Mouse (Mus musculus): ENCODE data around the gene Rab33b.
A peak's percentile ranks its signal among the peaks of the same experiment; 100 is the strongest.
"Not testable (repeated sequence)": the region's sequence is repeated elsewhere in the genome, so short reads cannot be mapped to it uniquely, and the experiment has no call there.

Rab33b gene

DNA sequence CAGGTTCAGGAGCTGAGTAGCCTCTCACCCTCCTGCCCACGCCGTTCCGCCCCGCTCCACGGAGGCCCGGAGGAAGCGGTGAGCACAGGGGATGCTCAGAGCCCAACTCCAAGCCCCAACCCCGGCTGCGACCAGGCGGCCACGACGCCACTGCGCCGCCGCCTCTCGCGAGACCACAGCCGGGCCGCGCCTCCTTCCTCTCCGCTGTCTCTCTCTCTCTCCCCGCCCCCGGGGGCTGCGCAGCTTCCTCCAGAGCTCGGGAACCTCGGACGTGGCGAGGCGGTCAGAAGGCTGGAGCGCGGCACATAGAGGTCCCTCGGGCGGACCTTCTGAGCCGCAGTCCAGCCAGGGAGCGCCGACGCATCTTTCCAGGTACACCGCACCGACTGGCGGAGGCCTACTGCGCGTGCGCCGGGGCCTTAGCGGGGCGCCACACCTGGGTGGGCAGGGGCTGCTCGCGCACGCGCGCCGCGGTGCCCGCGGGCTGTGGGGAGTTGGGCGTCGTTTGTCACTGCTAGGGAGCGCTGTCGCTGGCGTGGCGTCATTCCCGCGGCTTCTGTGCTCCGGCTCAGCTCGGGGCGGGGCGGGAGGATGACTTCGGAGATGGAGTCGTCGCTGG lies at the start of gene Rab33b:
Rab33b (plus strand) TSS at position 180 of the 619 bp plus-strand sequence.
- peak; percentile 97 for DNase-seq

DNA sequence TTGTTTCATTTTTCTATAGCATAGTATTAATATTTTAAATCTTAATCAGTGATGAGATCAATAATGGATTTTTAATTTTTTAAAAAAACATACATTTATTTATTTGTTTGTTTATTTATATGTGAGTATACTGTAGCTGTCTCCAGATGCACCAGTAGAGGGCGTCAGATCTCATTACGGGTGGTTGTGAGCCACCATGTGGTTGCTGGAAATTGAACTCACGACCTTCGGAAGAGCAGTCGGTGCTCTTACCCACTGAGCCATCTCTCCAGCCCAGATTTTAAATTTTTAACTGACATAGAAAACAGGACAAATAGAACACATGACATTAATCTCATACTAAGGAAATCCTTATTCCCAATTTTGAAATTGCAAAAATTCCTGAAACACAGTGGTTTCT lies 49.4 kb upstream of the Rab33b start:
- DNase-seq = not testable (repeated sequence)

GRCm38 (mm10) chr3:51434871-51435595 lies 48.7 kb upstream of the Rab33b start:
- DNase-seq = no peak

DNA sequence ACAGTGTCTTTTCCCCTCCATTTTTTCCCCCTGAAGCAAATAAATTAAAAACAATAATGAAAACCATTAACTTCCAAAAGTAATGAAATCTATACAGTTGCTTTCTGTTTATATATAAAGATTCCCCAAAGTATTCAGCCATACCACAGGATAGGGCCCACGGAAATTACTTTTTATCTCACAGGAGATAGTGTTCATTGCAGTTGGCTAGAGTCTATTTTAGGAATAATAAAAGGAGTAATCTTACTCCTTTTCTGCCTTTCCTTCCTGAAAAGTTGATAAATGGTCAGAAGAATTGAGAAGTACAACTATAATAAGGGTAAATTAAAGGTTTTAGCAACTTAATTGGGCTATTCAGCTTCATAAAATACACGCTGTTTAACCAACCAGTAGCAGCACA lies 15.2 kb upstream of the Rab33b start:
- no peak for DNase-seq

DNA sequence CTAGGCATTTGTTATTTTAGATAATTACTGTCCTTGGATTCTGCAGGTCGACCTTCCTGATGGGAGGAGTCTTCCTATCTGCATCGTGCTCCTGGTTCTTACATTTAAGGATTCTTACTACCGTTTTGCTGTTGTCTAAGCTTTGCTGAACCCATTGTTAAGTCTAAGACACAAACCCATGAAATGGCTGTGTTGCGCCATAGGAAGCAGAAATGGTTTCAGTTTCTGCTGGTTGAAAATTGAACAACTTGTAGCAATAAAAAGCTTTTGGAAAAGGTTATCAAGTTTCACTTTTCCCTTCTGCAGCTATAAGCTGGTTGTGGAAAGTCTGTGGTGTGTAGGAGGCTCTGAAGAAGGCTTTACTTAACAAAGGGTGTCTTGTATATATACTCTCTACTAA lies 8.0 kb upstream of the Rab33b start:
- no peak for DNase-seq

GRCm38 (mm10) chr3:51479893-51480292 lies 3.8 kb upstream of the Rab33b start:
- DNase-seq = no peak

- DNase-seq = peak; percentile 58
Observed at GRCm38 (mm10) chr3:51481059-51481458, 2.7 kb upstream of the Rab33b start.

DNA sequence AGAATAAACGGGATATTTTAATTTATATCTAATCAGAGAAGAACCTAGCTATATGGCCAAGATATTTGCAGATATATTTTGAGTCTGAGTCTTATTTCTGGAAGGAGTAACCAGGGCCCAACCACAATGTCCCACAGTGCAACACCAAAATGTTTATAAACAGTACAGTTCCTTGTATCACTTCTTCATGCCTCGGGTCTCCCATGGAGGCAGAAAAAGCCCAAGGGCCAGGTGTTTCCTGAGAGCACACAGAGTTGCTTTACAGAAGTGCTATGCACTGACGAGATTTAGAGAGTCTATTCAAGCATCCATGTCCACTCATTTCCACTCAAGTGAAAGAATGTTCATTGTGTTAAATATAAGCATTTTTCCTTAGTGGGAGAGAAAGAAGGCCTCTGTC lies 1.8 kb upstream of the Rab33b start:
- no peak for DNase-seq

- DNase-seq = no peak
Observed at GRCm38 (mm10) chr3:51482781-51483180, 939 bp upstream of the Rab33b start.

DNA sequence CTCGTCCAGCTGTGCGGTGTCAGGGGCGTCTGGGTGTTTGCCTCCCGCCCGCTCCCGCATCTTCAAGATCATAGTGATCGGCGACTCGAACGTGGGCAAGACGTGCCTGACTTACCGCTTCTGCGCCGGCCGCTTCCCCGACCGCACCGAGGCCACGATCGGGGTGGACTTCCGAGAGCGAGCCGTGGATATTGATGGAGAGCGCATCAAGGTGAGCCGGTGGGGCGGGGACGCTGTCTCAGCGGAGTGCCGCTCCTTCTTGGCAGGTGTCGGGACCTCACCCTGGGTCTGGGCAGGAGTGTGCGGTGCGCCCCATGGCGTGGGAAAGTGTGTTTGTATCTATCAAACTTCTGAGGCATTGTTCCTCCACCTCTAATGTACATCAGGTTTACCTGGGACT lies 650 bp downstream of the Rab33b start:
- no peak for DNase-seq

DNA sequence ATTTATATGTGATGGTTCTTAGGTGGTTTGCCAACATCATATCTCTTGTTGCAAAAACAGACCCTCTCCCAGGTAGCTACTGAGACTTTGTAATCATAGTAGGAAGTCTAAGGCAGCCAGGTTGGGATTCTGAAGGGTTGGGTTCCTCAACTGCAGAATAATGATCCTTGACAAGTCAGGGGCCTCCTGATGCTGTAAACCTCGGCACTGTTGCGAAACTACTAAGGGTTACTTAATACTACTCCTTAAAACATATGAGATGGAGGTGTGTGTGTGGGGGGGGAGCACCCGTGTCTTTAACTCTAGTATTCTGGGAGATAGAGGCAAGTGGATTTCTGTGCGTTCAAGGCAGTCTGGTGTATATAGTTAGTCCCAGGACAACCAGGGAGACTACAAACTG lies 1.6 kb downstream of the Rab33b start:
- peak; percentile 59 for DNase-seq

DNA sequence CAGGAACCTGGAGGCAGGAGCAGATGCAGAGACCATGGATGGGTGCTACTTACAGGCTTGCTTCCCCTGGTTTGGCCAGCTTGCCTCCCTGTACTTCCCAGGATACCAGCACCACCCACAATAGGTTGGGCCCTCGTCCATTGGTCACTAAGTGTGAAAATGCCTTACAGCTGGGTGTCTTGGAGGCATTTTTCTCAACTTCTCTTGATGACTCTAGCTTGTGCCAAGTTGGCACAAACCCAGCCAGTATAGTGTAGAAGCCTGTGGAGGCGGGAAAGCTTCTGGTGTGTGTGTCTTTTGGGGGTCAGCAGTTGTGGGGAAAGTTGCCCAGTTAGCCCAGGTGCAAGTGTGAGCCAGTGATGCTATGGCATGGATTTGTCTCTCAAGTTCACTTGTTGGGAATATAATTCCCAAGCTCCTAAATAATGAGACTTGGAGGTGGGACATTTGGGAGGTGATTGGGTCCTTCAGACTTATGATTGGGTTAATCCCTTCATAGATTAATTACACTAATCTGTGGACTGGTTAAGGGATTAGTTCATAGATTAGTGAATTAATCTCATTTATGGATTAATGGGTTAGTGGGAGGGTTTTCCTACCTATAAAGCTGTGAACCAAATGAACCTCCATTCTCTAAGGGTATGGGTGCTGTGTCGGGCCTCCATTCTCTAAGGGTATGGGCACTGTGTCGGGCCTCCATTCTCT lies 2.9 kb downstream of the Rab33b start:
- no peak for DNase-seq

GRCm38 (mm10) chr3:51490088-51490753 lies 6.5 kb downstream of the Rab33b start:
- no peak for DNase-seq

GRCm38 (mm10) chr3:51493272-51493838 lies 9.6 kb downstream of the Rab33b start:
- peak; percentile 21 for DNase-seq

DNA sequence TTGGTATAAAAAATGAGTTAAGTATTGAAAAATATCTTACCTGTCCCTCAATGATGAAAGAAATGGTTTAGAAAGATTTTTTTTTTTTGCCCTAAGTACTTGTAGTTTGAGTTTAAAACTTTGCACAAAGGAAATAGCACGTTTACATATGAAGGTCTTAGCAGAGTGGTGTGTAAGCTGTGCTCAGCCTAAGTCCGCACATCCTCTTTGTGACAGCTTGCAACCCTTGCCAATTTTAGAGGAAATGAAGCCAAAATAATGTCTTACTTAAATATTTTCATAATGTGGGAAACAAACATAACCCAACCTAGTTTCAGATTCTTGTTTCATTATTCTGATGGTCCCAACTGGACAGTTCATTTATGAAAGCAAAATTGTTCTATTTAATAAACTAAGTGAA lies 10.7 kb downstream of the Rab33b start:
- no peak for DNase-seq

DNA sequence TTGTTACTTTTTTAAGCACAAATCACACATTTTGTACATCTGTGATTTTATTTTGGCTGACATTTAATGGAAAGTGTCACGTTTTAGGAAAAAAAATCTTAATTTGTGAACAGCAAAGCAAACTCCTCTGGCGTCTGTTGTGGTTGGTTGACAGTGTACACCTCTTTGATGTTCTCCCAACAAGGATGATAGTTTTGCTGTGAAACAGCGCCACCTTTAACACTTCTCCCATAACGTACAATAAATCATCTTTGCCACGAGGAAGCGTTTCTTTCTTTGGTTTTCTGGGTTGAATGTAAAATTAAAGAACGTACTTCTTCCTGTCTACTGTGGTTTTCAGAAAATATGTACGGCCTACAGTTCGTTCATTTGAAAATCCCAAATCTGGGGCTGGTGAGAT lies 11.9 kb downstream of the Rab33b start:
- DNase-seq = no peak

DNA sequence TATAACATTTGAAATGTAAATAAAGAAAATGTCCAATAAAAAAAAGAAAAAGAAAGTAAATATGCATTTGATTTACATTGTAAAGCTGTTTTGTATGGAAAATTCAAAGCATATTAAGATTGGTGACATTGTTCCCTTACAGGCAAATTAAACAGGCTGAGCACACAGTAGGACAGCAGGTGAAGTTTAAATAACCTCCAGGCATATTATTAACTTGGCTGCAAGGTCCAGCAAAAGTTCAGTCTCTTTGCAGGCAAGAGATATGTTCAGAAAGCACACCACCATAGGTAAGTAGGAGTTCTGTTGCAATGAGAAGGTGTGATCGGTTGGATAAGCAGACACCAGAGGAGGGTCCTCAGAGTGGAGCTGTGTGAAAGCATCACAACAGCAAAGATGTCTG lies 14.3 kb downstream of the Rab33b start:
- no peak for DNase-seq

DNA sequence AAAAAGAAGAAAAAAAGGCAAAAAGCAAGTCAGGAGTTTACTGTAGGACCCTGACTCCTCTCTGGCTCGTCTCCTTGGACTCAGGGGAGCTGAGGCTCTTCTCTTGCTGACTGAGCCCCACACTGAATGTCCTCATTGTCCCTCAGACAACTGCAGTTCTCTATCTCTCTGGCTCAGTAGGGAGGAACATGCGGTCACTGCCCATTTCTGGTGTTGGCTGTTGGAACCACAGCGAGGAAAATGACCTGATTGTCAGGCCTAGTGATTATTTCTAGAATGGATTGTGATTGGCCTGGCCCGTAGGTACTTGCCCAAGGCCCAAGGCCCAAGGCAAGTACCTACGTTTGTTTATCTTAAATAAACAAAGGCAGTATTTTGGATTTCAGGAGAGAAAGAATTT lies 14.9 kb downstream of the Rab33b start:
- no peak for DNase-seq

DNA sequence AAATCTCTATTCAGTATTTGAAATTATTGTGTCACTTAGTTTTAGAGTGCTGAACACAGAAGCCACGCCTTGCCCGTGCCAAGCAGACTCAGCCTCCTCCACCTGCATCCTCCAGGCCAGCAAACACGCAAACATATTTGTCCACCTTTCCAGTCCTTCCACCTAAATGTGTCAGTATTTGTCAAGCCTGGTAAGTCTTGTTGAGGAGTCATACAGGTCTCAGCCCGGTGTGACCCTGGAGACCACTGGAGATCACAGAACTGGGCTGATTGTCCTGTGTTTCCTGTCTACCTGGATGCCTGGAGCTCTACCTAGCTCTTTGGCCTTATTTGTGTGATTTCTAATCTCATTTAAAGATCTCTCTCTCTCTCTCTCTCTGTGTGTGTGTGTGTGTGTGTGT lies 16.2 kb downstream of the Rab33b start:
- DNase-seq = no peak

DNA sequence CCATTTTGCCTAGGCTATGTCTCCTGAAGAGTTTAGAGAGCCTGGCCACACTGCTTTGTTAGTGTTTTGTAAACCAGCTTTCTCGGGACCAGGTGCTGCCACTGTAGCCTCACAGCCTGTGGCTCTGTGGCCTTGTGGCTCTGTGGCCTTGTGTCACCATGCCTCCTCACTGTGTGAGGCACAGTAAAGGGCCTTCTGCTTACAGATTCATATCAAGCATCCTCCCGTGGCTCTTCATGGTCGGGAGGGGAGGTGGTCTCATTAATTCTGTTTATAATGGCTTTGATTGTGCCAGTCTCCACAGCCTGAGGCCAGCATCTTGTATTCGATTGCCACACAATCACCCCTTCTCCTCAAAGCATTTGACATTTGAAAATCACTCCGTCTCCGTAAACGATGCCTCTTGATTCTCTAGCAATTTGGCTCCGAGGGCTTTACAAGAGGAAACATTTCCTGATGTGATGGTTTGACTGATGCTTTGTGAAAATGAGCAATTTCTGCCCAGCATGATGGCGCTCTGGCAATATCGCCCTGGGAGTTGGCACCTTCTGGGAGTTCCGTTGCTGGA lies 20.7 kb downstream of the Rab33b start:
- DNase-seq = no peak

DNA sequence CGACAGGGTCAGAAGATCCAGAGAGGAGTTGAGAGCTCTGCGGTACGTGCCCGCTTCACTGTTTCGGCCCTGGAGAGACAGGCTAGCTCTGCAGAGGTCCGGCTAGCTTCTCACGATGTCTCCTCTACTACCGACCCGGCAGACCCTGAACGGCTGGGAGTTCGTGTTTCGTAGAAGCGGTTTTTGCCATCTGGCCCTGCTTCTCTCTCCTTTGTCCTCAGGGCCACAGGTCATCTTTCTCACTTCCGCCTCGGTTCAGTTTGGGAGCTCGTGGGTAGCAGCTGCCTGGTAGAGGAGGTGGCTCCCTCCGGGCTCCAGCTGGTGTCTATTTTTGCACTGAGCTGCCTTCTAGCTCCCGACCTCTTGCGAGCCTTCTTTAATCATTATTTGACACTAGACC lies 21.7 kb downstream of the Rab33b start:
- DNase-seq = peak; percentile 38

DNA sequence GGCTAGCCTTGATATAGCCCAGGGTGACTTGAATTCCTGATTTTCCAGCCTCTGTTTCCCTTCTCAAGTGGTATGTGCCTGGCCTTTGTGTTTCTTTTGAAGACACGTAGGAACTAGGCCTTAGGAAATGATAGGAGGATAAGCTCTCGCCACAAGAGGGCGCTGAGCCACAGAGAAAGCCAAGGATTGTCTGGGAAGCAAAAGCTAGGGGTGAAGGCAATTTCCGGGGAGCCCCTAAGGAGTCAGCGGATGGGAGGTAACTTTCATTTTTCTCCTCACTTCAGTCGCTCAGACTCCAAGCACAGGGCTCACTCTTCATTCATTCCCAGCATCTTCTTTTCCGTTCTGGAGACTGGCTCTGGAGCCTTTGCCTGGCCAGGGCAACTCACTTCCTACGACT lies 27.2 kb downstream of the Rab33b start:
- DNase-seq = peak; percentile 90

DNA sequence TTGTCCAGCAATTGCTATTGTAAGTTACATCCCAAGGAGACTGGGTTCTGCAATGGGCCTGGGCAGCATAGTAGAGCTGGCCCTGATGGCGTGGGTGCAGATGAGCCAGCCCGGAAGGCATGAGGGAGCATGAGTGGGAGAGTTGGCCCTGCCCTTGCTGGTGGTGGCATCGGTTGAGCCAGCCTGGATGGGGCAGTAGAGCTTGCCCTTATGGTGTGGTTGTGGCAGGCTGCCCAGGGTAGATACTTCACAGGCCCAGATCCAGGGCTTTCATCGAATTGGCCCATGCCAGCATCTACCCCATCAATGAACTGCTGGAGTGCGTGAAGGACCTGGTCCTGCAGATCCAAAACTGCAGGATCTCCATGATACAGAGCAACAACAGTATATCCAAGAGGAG lies 28.3 kb downstream of the Rab33b start:
- no peak for DNase-seq

Measured in lung, postnatal 36 days (tissue).